Mouse (Mus musculus): ENCODE results near the gene Duox2.

Duox2 gene

GRCm38 (mm10) chr2:122236321-122236720, 61.9 kb downstream of the Duox2 start:
- DNase-seq: no peak

GRCm38 (mm10) chr2:122235425-122235824, 62.8 kb downstream of the Duox2 start:
- DNase-seq: no peak

GRCm38 (mm10) chr2:122234611-122235288, 63.5 kb downstream of the Duox2 start, which contains the start of gene Sord:
Sord (plus strand) TSS chr2:122234749.
- DNase-seq: peak; percentile 74 to 79

- peak; percentile 23 to 27 for DNase-seq
These were observed 64.3 kb downstream of the Duox2 start for GRCm38 (mm10) chr2:122233759-122234557.

GRCm38 (mm10) chr2:122233341-122233740, 64.9 kb downstream of the Duox2 start:
- no peak for DNase-seq

GRCm38 (mm10) chr2:122231616-122232015, 66.6 kb downstream of the Duox2 start:
- no peak for DNase-seq

GRCm38 (mm10) chr2:122230395-122230794, 67.9 kb downstream of the Duox2 start:
- DNase-seq: no peak

Data from lung, postnatal 4 days (tissue).